Mouse (Mus musculus) kidney, postnatal 0 days (tissue): ENCODE measurements around the gene Tmem208. TPM values are rescaled to one million over a fixed set of nuclear protein-coding genes. Genes with fewer than 3 reads are reported as not detected.
A peak's percentile ranks its signal among the peaks of the same experiment; 100 is the strongest.

Experiments used
- ATAC-seq: fragments of 200-750 bp; cut with Nextera tagmentation; replicated peaks from 2 replicates; pipeline ENCODE4 v1.8.0; 2017; ENCODE audit warnings: low read depth, moderate number of reproducible peaks, moderate TSS enrichment, moderate library complexity; ENCODE audit not compliant: low FRiP score
- DNase-seq: peaks from one replicate; pipeline ENCODE4 v3.0.0-alpha.2; 2016; ENCODE audit warnings: low spot score
- H3K27ac ChIP-seq: fragments of 300-500 bp; sonication (generic); 2 replicates; pipeline ENCODE4 v1.5.1; 2014; ENCODE audit warnings: mild to moderate bottlenecking
- H3K27me3 ChIP-seq: fragments of 300-500 bp; sonication (generic); 2 replicates; pipeline ENCODE4 v1.6.1; 2014; ENCODE audit warnings: low read length, mixed read lengths; ENCODE audit not compliant: insufficient read depth
- H3K36me3 ChIP-seq: fragments of 300-500 bp; sonication (generic); 2 replicates; pipeline ENCODE4 v1.6.1; 2014; ENCODE audit warnings: low read length, mixed read lengths; ENCODE audit not compliant: insufficient read depth
- H3K4me1 ChIP-seq: fragments of 300-500 bp; sonication (generic); replicated peaks from 2 replicates; pipeline ENCODE4 v1.6.1; 2014; ENCODE audit warnings: antibody characterized with exemption, low read length, mixed read lengths; ENCODE audit not compliant: insufficient read depth
- H3K4me2 ChIP-seq: fragments of 300-500 bp; sonication (generic); 2 replicates; pipeline ENCODE4 v1.6.1; 2014; ENCODE audit warnings: mild to moderate bottlenecking, low read length, moderate library complexity, mixed read lengths
- H3K4me3 ChIP-seq: fragments of 300-500 bp; sonication (generic); replicated peaks from 2 replicates; pipeline ENCODE4 v1.5.1; 2014; ENCODE audit warnings: low read depth, low read length
- H3K9ac ChIP-seq: fragments of 300-500 bp; sonication (generic); 2 replicates; pipeline ENCODE4 v1.6.1; 2014; ENCODE audit warnings: low read depth, low read length
- H3K9me3 ChIP-seq: fragments of 300-500 bp; sonication (generic); replicated peaks from 2 replicates; pipeline ENCODE4 v1.6.1; 2016; ENCODE audit warnings: low read length, inconsistent platforms, mixed read lengths
- CTCF ChIP-seq: IDR thresholded peaks from 2 replicates; pipeline ENCODE4 v1.5.1; 2016; ENCODE audit warnings: antibody characterized with exemption, low read depth, mild to moderate bottlenecking, moderate library complexity
- WGBS: fragments of 180-500 bp; shearing (Covaris S2); extraction: QIAGEN DNeasy Blood & Tissue Kit; methylation state at CpG from one replicate; pipeline ENCODE4 v1.1.7; 2014; 5-methylcytosine and 5-hydroxymethylcytosine counted together
- polyA plus RNA-seq: library from polyadenylated mRNA; unstranded; fragments of >200 nt; fragmentation: Nextera tagmentation; extraction: Ambion mirVana; gene quantifications from 2 replicates; pipeline ENCODE4 v1.2.1, GENCODE M21; 2015

The Tmem208 gene
- polyA plus RNA-seq, 1 experiment from 2014 or later, result 140 TPM

- WGBS, result 94% methylated on average over 9 of the region's 9 CpGs
Observed at GRCm38 (mm10) chr8:105331931-105332330, 5.8 kb downstream of the Tmem208 start.

GRCm38 (mm10) chr8:105332523-105332922, 6.4 kb downstream of the Tmem208 start:
- Histone ChIP-seq H3K4me3 (no peak overlapping the region), H3K27ac (no peak overlapping the region), H3K4me1 (0 out of 2 replicates have a peak, but pooled peaks cover under 1% of the 10 kb centered on the region), H3K36me3 (peaks cover 77% of the 10 kb centered on the region), H3K9ac (no peak overlapping the region), H3K27me3 (no peaks in the 10 kb centered on the region), H3K4me2 (no peak overlapping the region), H3K9me3 (no peaks in the 10 kb centered on the region)
- DNase-seq (no peak), ATAC-seq (no peak)
- 64% methylated on average over 2 of the region's 2 CpGs for WGBS
- TF ChIP-seq CTCF, result no peak

More at GRCm38 (mm10) chr8:105331931-105332330, 5.8 kb downstream of the Tmem208 start:
- Histone ChIP-seq H3K27ac (no peak overlapping the region), H3K4me2 (no peak overlapping the region), H3K9me3 (no peaks in the 10 kb centered on the region), H3K4me3 (no peak overlapping the region), H3K4me1 (0 out of 2 replicates have a peak, but pooled peaks cover 5% of the 10 kb centered on the region), H3K27me3 (no peaks in the 10 kb centered on the region), H3K36me3 (peaks cover 72% of the 10 kb centered on the region), H3K9ac (no peak overlapping the region)
- no peak for TF ChIP-seq CTCF
- ATAC-seq (no peak), DNase-seq (no peak)

- ATAC-seq, result peak; percentile 24; the same call in 1 of the 2 replicates
- Histone ChIP-seq H3K9me3 (no peaks in the 10 kb centered on the region), H3K27me3 (no peaks in the 10 kb centered on the region), H3K4me1 (no peaks in the 10 kb centered on the region; the same call in 1 of the 2 replicates), H3K36me3 (peaks cover 46% of the 10 kb centered on the region), H3K4me3 (no peak overlapping the region), H3K27ac (no peak overlapping the region), H3K9ac (no peak overlapping the region), H3K4me2 (no peak overlapping the region)
- no peak for TF ChIP-seq CTCF
- 65% methylated on average over 32 of the region's 32 CpGs for WGBS
- DNase-seq, result no peak
Observed at GRCm38 (mm10) chr8:105336373-105337130, 10.4 kb downstream of the Tmem208 start.

GRCm38 (mm10) chr8:105338992-105339391, 12.8 kb downstream of the Tmem208 start:
- peaks cover 29% of the 10 kb centered on the region for H3K36me3 ChIP-seq
- H3K4me2 ChIP-seq, result no peak overlapping the region
- WGBS, result 30% methylated on average over 4 of the region's 4 CpGs
- no peak for TF ChIP-seq CTCF
- ATAC-seq (no peak), DNase-seq (no peak)
- H3K4me3 ChIP-seq, result no peak overlapping the region
- no peaks in the 10 kb centered on the region for H3K9me3 ChIP-seq
- no peaks in the 10 kb centered on the region for H3K27me3 ChIP-seq
- H3K9ac ChIP-seq, result no peak overlapping the region
- H3K4me1 ChIP-seq, result no peaks in the 10 kb centered on the region; the same call in 1 of the 2 replicates
- no peak overlapping the region for H3K27ac ChIP-seq

GRCm38 (mm10) chr8:105339886-105340635, 13.9 kb downstream of the Tmem208 start:
- TF ChIP-seq CTCF, result no peak
- H3K4me3 ChIP-seq, result no peak overlapping the region
- WGBS, result 65% methylated on average over 6 of the region's 6 CpGs
- no peak overlapping the region for H3K9ac ChIP-seq
- H3K27ac ChIP-seq, result no peak overlapping the region
- no peaks in the 10 kb centered on the region for H3K27me3 ChIP-seq
- H3K9me3 ChIP-seq, result no peaks in the 10 kb centered on the region
- ATAC-seq (no peak), DNase-seq (no peak)
- H3K4me2 ChIP-seq, result no peak overlapping the region
- peaks cover 24% of the 10 kb centered on the region; the same call in 1 of the 2 replicates for H3K36me3 ChIP-seq
- peaks cover under 1% of the 10 kb centered on the region; the same call in 1 of the 2 replicates for H3K4me1 ChIP-seq

GRCm38 (mm10) chr8:105341399-105341798, 15.2 kb downstream of the Tmem208 start:
- Histone ChIP-seq H3K4me3 (no peak overlapping the region), H3K36me3 (peaks cover 13% of the 10 kb centered on the region; the same call in 1 of the 2 replicates), H3K9me3 (no peaks in the 10 kb centered on the region), H3K4me1 (peaks cover 13% of the 10 kb centered on the region; the same call in 1 of the 2 replicates), H3K4me2 (no peak overlapping the region), H3K27me3 (no peaks in the 10 kb centered on the region), H3K27ac (peak overlapping the region; percentile 57), H3K9ac (no peak overlapping the region)
- DNase-seq (peak; percentile 75), ATAC-seq (no peak)
- TF ChIP-seq CTCF, result no peak
- 38% methylated on average over 8 of the region's 8 CpGs for WGBS
